ENCODE assay signal across 25 mouse cellular contexts in genomic region chr1:72436967-72437366, GRCm38 (mm10).
DNase-seq lines count a peak whose midpoint lies in the region; ATAC-seq and TF ChIP-seq lines count a peak whose summit lies in the region.
"Had no signal": no experiment of that assay in that cellular context is flagged by ENCODE, and none has a peak within 500 bp of the region (broad histone marks: within the 10 kb centered on the region; RNA-seq: fewer than 3 reads in every experiment).

No protein-coding gene starts in this region.

- dilution Hi-C loops in CH12.LX (cut with MboI; ENCODE audit: extremely low pct_ligation_motif_present, extremely low pct_unique_long_range_greater_than_20kb, low sequenced_read_pairs): no loop called here

- no peak for ATAC-seq in heart, postnatal 0 days (ENCODE audit: insufficient read depth, low read depth)
- ATAC-seq in heart, embryonic 11.5 days (replicated peaks; ENCODE audit: insufficient number of reproducible peaks, low FRiP score, low TSS enrichment): no peak
- no peak for ATAC-seq in midbrain, embryonic 11.5 days (ENCODE audit: low FRiP score)
- no peak for ATAC-seq in midbrain, embryonic 15.5 days (replicated peaks)
- ATAC-seq in kidney, embryonic 16.5 days (ENCODE audit: low FRiP score, low TSS enrichment): no peak
- ATAC-seq: CD4-positive, CD25-positive, alpha-beta regulatory T cell, adult 4 months; forebrain, embryonic 14.5 days; forebrain, embryonic 16.5 days had no signal

- no peak overlapping the region for H3K4me3 ChIP-seq in heart, postnatal 0 days (ENCODE audit: low read depth, low read length)
- no peak overlapping the region for H3K4me3 ChIP-seq in heart, embryonic 11.5 days (ENCODE audit: low read depth, low read length)
- H3K4me3 ChIP-seq in midbrain, embryonic 11.5 days (ENCODE audit: low read depth, low read length): no peak overlapping the region
- H3K4me3 ChIP-seq in midbrain, embryonic 15.5 days: no peak overlapping the region
- H3K4me3 ChIP-seq in CH12.LX (replicated peaks in 1 of 3; ENCODE audit: low read depth in 2 of 3, low read length in 2 of 3, poor library complexity in 1 of 3): no peak overlapping the region
- no peak overlapping the region for H3K4me3 ChIP-seq in kidney, embryonic 16.5 days (ENCODE audit: low read length)
- H3K4me3 ChIP-seq: embryonic facial prominence, embryonic 13.5 days; embryonic facial prominence, embryonic 15.5 days; erythroblast, embryonic 14.5 days; forebrain, embryonic 10.5 days; forebrain, embryonic 12.5 days had no signal

- H3K9me3 ChIP-seq in heart, postnatal 0 days (replicated peaks; ENCODE audit: control insufficient read depth, low read length): no peaks in the 10 kb centered on the region
- no peaks in the 10 kb centered on the region for H3K9me3 ChIP-seq in heart, embryonic 11.5 days (replicated peaks; ENCODE audit: control insufficient read depth, low read length)
- H3K9me3 ChIP-seq in midbrain, embryonic 11.5 days (ENCODE audit: control insufficient read depth, low read length): no peaks in the 10 kb centered on the region
- H3K9me3 ChIP-seq in midbrain, embryonic 15.5 days: no peaks in the 10 kb centered on the region
- no peaks in the 10 kb centered on the region for H3K9me3 ChIP-seq in CH12.LX (replicated peaks; ENCODE audit: low read length)
- H3K9me3 ChIP-seq in kidney, embryonic 16.5 days (ENCODE audit: low read length): no peaks in the 10 kb centered on the region
- H3K9me3 ChIP-seq: embryonic facial prominence, embryonic 13.5 days; embryonic facial prominence, embryonic 15.5 days; forebrain, embryonic 10.5 days; forebrain, embryonic 12.5 days had no signal

- H3K27me3 ChIP-seq in heart, postnatal 0 days (ENCODE audit: control insufficient read depth, insufficient read depth, low read length): no peaks in the 10 kb centered on the region
- H3K27me3 ChIP-seq in heart, embryonic 11.5 days (ENCODE audit: control insufficient read depth, insufficient read depth, low read length): peaks cover 2% of the 10 kb centered on the region; the same call in 1 of the 2 replicates
- H3K27me3 ChIP-seq in midbrain, embryonic 11.5 days (ENCODE audit: control insufficient read depth, insufficient read depth, low read length): no peaks in the 10 kb centered on the region
- no peaks in the 10 kb centered on the region for H3K27me3 ChIP-seq in midbrain, embryonic 15.5 days (replicated peaks)
- peaks cover 11% of the 10 kb centered on the region for H3K27me3 ChIP-seq in CH12.LX (replicated peaks)
- no peaks in the 10 kb centered on the region for H3K27me3 ChIP-seq in kidney, embryonic 16.5 days (ENCODE audit: insufficient read depth, low read length)
- H3K27me3 ChIP-seq: embryonic facial prominence, embryonic 13.5 days; embryonic facial prominence, embryonic 15.5 days; forebrain, embryonic 12.5 days had no signal

- TF ChIP-seq POLR2A in CH12.LX (IDR thresholded peaks at IDR 0.05; ENCODE audit: low read depth, low read length): no peak

- no peak overlapping the region for H3K4me2 ChIP-seq in heart, postnatal 0 days (ENCODE audit: low read depth, low read length)
- H3K4me2 ChIP-seq in heart, embryonic 11.5 days: no peak overlapping the region
- H3K4me2 ChIP-seq in midbrain, embryonic 11.5 days: no peak overlapping the region
- H3K4me2 ChIP-seq in midbrain, embryonic 15.5 days: no peak overlapping the region
- H3K4me2 ChIP-seq in CH12.LX (ENCODE audit: insufficient read depth, low read depth, poor library complexity, severe bottlenecking): no peak overlapping the region; the same call in 1 of the 2 replicates
- no peak overlapping the region for H3K4me2 ChIP-seq in kidney, embryonic 16.5 days (replicated peaks; ENCODE audit: low read depth, low read length)
- H3K4me2 ChIP-seq: embryonic facial prominence, embryonic 13.5 days; embryonic facial prominence, embryonic 15.5 days; forebrain, embryonic 12.5 days had no signal

- no peaks in the 10 kb centered on the region for H3K4me1 ChIP-seq in heart, postnatal 0 days (ENCODE audit: control insufficient read depth, insufficient read depth)
- no peaks in the 10 kb centered on the region for H3K4me1 ChIP-seq in heart, embryonic 11.5 days (ENCODE audit: control insufficient read depth, insufficient read depth, low read length)
- no peaks in the 10 kb centered on the region for H3K4me1 ChIP-seq in midbrain, embryonic 11.5 days (ENCODE audit: control insufficient read depth, insufficient read depth, low read length)
- no peaks in the 10 kb centered on the region for H3K4me1 ChIP-seq in midbrain, embryonic 15.5 days
- H3K4me1 ChIP-seq in CH12.LX (ENCODE audit: control insufficient read depth in 1 of 2, insufficient read depth in 2 of 2): peaks cover 2 to 22% of the 10 kb centered on the region in 2 experiments; a peak in 2 of 4 replicates
- H3K4me1 ChIP-seq in kidney, embryonic 16.5 days (ENCODE audit: insufficient read depth, low read length): no peaks in the 10 kb centered on the region
- H3K4me1 ChIP-seq: embryonic facial prominence, embryonic 13.5 days; embryonic facial prominence, embryonic 15.5 days; forebrain, embryonic 12.5 days had no signal

- TF ChIP-seq CTCF in heart, postnatal 0 days (IDR thresholded peaks at IDR 0.05; ENCODE audit: low read depth): 0 out of 2 replicates have a peak, but pooled peaks have one; percentile 3
- TF ChIP-seq CTCF in CH12.LX (conservative IDR thresholded peaks at IDR 0.05 in 1 of 2, IDR thresholded peaks at IDR 0.05 in 1 of 2; ENCODE audit: low read depth in 2 of 2, low read length in 2 of 2): peak in 1 of 2 experiments; percentile 70; a peak in 2 of 4 replicates

- no peak overlapping the region for H3K9ac ChIP-seq in heart, postnatal 0 days (replicated peaks; ENCODE audit: low read depth, low read length)
- no peak overlapping the region for H3K9ac ChIP-seq in heart, embryonic 11.5 days (ENCODE audit: low read depth, low read length)
- H3K9ac ChIP-seq in midbrain, embryonic 11.5 days (ENCODE audit: low read length): no peak overlapping the region
- no peak overlapping the region for H3K9ac ChIP-seq in midbrain, embryonic 15.5 days
- H3K9ac ChIP-seq in CH12.LX (ENCODE audit: insufficient read depth, low read depth): no peak overlapping the region
- no peak overlapping the region for H3K9ac ChIP-seq in kidney, embryonic 16.5 days (replicated peaks; ENCODE audit: low read length)
- H3K9ac ChIP-seq: embryonic facial prominence, embryonic 13.5 days; embryonic facial prominence, embryonic 15.5 days; forebrain, embryonic 12.5 days had no signal

- H3K27ac ChIP-seq in heart, postnatal 0 days (ENCODE audit: low read depth): no peak overlapping the region
- no peak overlapping the region for H3K27ac ChIP-seq in heart, embryonic 11.5 days (ENCODE audit: low read depth, low read length)
- H3K27ac ChIP-seq in midbrain, embryonic 11.5 days (ENCODE audit: low read depth, low read length): no peak overlapping the region
- H3K27ac ChIP-seq in midbrain, embryonic 15.5 days: no peak overlapping the region
- H3K27ac ChIP-seq in CH12.LX (ENCODE audit: insufficient read depth, low read depth): no peak overlapping the region
- no peak overlapping the region for H3K27ac ChIP-seq in kidney, embryonic 16.5 days (ENCODE audit: low read length)
- H3K27ac ChIP-seq: embryonic facial prominence, embryonic 13.5 days; embryonic facial prominence, embryonic 15.5 days; forebrain, embryonic 10.5 days; forebrain, embryonic 12.5 days had no signal

- no peak for TF ChIP-seq EP300 in heart, postnatal 0 days (IDR thresholded peaks at IDR 0.05; ENCODE audit: low read depth)
- TF ChIP-seq EP300 in CH12.LX (IDR thresholded peaks at IDR 0.05; ENCODE audit: low read length): no peak

- 65% methylated on average over 5 of the region's 5 CpGs for WGBS in heart, postnatal 0 days
- 68% methylated on average over 5 of the region's 5 CpGs for WGBS in heart, embryonic 11.5 days (ENCODE audit: insufficient replicate concordance)
- 83% methylated on average over 5 of the region's 5 CpGs for WGBS in midbrain, embryonic 11.5 days
- 75% methylated on average over 5 of the region's 5 CpGs for WGBS in midbrain, embryonic 15.5 days
- 77% methylated on average over 5 of the region's 5 CpGs for WGBS in kidney, embryonic 16.5 days

- TF ChIP-seq RAD21 in CH12.LX (IDR thresholded peaks at IDR 0.05; ENCODE audit: low read depth, low read length): peak; percentile 76

- in situ Hi-C loops in CH12.LX (cut with MboI; ENCODE audit: low pct_ligation_motif_present, low pct_unique_long_range_greater_than_20kb, low sequenced_read_pairs): loop anchor here (25.0 kb wide), 1 partner anchor 400 kb away; no protein-coding TSS in a partner anchor

- no peaks in the 10 kb centered on the region for H3K79me2 ChIP-seq in CH12.LX (replicated peaks; ENCODE audit: control insufficient read depth, extremely low read depth, insufficient read depth, poor library complexity, severe bottlenecking)

- DNase-seq in heart, postnatal 0 days (ENCODE audit: low spot score): no peak
- peak; percentile 26 for DNase-seq in midbrain, embryonic 11.5 days (ENCODE audit: low spot score, missing footprints)
- peak; percentile 48 for DNase-seq in CH12.LX (ENCODE audit: extremely low read depth)
- DNase-seq: adrenal gland, adult 2 months; adrenal gland, postnatal 10 days; adrenal gland, postnatal 25 days; B cell, adult 2 months; cerebellum, adult 11 months; cerebellum, adult 18-20 months; cerebellum, adult 8-10 months; cerebellum, adult 9-11 months; cerebellum, postnatal 14 days; cerebellum, postnatal 36 days; embryo, embryonic 11 days had no signal

- H3K36me3 ChIP-seq in heart, postnatal 0 days (replicated peaks; ENCODE audit: control insufficient read depth, insufficient read depth, low read length): no peaks in the 10 kb centered on the region
- no peaks in the 10 kb centered on the region for H3K36me3 ChIP-seq in heart, embryonic 11.5 days (ENCODE audit: control insufficient read depth, insufficient read depth, low read length)
- H3K36me3 ChIP-seq in midbrain, embryonic 11.5 days (ENCODE audit: control insufficient read depth, insufficient read depth, low read length): no peaks in the 10 kb centered on the region
- H3K36me3 ChIP-seq in midbrain, embryonic 15.5 days (replicated peaks): no peaks in the 10 kb centered on the region
- H3K36me3 ChIP-seq in CH12.LX (replicated peaks in 1 of 2; ENCODE audit: control insufficient read depth in 1 of 2, insufficient read depth in 1 of 2, low read length in 1 of 2): no peaks in the 10 kb centered on the region
- H3K36me3 ChIP-seq in kidney, embryonic 16.5 days (ENCODE audit: insufficient read depth, low read length): no peaks in the 10 kb centered on the region
- H3K36me3 ChIP-seq: embryonic facial prominence, embryonic 13.5 days; embryonic facial prominence, embryonic 15.5 days; forebrain, embryonic 10.5 days; forebrain, embryonic 12.5 days had no signal

TF ChIP-seq in CH12.LX, 34 proteins besides CTCF, POLR2A, EP300 and RAD21:
- TF ChIP-seq ZC3H11A (IDR thresholded peaks at IDR 0.05; ENCODE audit: low read depth, low read length) (no peak), SIN3A (IDR thresholded peaks at IDR 0.05; ENCODE audit: low read length) (0 out of 2 replicates have a peak, but pooled peaks have one; percentile 13), SMC3 (IDR thresholded peaks at IDR 0.05; ENCODE audit: low read depth, low read length) (peak; percentile 62)
